Mouse (Mus musculus) midbrain, embryonic 12.5 days (tissue): Measurements from ENCODE around the gene Nat8f1. TPM values are rescaled to one million over a fixed set of nuclear protein-coding genes. Genes with fewer than 3 reads are reported as not detected.
A peak's percentile ranks its signal among the peaks of the same experiment; 100 is the strongest.
"Not testable (repeated sequence)": the region's sequence is repeated elsewhere in the genome, so short reads cannot be mapped to it uniquely, and the experiment has no call there.

Experiments
- ATAC-seq: fragments of 200-750 bp; cut with Nextera tagmentation; 2 replicates; pipeline ENCODE4 v1.8.0; 2017; ENCODE audit warnings: low read depth, moderate TSS enrichment, moderate library complexity; ENCODE audit not compliant: low FRiP score
- H3K27ac ChIP-seq: fragments of 300-500 bp; sonication (generic); replicated peaks from 2 replicates; pipeline ENCODE4 v1.5.1; 2016; ENCODE audit warnings: mild to moderate bottlenecking
- H3K27me3 ChIP-seq: fragments of 300-500 bp; sonication (generic); 2 replicates; pipeline ENCODE4 v1.6.1; 2016; ENCODE audit warnings: mild to moderate bottlenecking
- H3K36me3 ChIP-seq: fragments of 300-500 bp; sonication (generic); 2 replicates; pipeline ENCODE4 v1.6.1; 2016
- H3K4me1 ChIP-seq: fragments of 300-500 bp; sonication (generic); 2 replicates; pipeline ENCODE4 v1.6.1; 2016
- H3K4me2 ChIP-seq: fragments of 300-500 bp; sonication (generic); replicated peaks from 2 replicates; pipeline ENCODE4 v1.6.1; 2016; ENCODE audit warnings: mild to moderate bottlenecking, moderate library complexity
- H3K4me3 ChIP-seq: fragments of 300-500 bp; sonication (generic); 2 replicates; pipeline ENCODE4 v1.5.1; 2016; ENCODE audit warnings: mild to moderate bottlenecking
- H3K9ac ChIP-seq: fragments of 300-500 bp; sonication (generic); replicated peaks from 2 replicates; pipeline ENCODE4 v1.6.1; 2016; ENCODE audit warnings: mild to moderate bottlenecking, moderate library complexity
- H3K9me3 ChIP-seq: fragments of 300-500 bp; sonication (generic); 2 replicates; pipeline ENCODE4 v1.6.1; 2016; ENCODE audit warnings: mild to moderate bottlenecking
- WGBS: fragments of 180-500 bp; shearing (Covaris S2); methylation state at CpG from one replicate; pipeline ENCODE4 v1.1.7; 2016; 5-methylcytosine and 5-hydroxymethylcytosine counted together
- polyA plus RNA-seq: library from polyadenylated mRNA; unstranded; fragments of >200 nt; fragmentation: Nextera tagmentation; extraction: Ambion mirVana; gene quantifications from 2 replicates; pipeline ENCODE4 v1.2.1, GENCODE M21; 2016

Gene Nat8f1
- polyA plus RNA-seq: 8.3 and 9.5 TPM in 2 replicates

DNA sequence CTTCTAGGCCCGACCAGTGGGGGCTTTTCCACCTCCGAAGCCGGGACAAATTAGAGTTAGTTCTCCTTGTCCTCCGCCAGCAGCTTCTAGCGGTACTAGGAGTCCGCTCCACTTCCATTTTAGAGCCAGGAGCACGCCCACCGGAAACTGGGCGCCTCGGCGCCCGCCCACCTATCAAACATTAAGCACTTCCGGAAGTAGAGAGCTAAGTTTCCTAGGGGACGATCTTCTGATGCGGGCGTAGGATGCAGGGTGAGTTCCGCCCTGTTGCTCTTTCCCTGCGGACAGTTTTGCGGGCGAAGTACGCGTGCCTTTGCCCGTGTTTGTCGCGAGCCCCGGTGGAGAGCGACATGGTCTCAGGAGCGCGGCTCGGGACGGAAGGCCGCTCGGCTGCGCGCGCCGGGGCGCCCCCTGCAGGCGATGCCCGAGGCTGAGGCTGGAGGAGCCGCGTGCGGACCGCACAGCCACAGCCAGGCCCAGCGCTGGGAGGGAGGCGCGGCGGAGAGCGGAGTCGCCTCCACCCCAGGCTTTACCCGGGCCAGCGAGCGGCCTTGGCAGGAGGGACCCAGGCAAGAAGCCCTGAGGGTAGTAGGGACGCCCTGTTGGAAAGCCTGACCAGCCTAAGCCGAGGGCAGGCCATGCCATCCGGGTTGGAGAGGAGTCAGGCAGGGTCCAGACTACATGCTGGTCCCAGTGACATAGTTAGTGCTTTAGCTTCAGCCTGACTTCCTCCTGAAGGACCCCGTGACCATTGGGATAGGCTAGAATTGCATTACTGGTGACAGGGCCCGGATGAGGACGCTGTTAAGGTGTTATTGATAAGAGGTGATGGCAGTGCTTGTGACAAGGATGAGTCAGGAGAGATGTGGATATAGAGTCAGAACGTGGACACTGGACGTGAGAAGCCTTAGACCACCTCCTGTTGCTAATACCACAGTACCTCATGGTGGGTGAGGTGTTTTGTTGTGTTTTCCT, at the start of gene Nat8f1:
TSS of gene Nat8f1 (minus strand) at position 149 of the 975 bp plus-strand sequence.
- WGBS: 1% methylated on average over 57 of the region's 61 CpGs
- Histone ChIP-seq H3K4me2 (peak within 1 kb of the TSS; percentile 88), H3K27ac (peak within 1 kb of the TSS; percentile 89), H3K4me3 (peak within 1 kb of the TSS; percentile 64), H3K4me1 (peaks cover 14% of the 10 kb centered on the region), H3K9ac (peak within 1 kb of the TSS; percentile 74)
- not testable (repeated sequence) for H3K36me3 ChIP-seq, H3K9me3 ChIP-seq, H3K27me3 ChIP-seq
- ATAC-seq: peak; percentile 97

DNA sequence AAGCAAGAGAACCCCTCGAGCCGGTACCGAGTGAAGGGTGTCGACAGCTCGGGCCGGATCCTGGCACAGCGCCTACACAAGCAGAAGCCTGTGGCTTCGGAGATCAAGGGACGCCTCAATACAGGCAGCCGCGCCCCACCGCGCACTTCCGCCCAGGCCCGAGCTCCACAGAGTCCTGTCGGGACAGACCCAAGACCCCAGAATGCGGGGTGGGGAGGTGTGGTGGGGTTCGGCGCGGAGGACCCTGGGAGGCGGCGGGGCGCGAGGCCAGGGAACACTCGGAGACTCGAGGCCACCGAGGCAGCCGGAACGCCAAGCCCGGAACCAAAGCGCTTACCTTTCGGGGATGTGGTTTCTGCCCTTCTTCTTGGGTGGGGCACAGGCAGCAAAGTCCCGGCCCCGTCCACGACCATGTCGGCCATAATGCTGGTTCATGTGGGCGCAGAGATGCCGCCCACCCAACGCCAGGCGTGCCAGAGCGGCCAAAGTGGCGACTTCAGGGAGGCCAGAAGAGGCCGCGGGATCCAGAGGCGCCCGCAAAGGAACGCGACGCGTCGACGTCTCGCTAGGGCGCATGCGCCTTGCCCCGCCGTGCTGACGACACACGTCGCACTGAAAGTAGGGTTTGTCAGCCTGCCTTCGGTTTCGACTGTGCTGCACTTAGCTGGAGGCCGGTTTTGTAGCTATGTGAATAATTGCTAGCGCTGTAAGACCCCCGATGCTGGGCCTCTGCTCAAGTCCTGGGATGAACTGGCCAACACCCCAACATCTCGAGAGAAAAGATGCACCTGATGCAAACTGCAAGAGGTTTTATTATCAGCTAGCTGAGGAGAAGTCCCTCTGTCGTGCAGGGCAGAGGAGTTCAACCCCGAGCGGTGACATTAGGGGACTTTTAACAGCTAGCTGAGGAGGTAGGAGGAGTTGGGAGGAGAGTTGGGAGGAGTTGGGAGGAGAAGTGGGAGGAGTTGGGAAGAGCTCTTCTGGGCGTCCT, 45.9 kb upstream of the Nat8f1 start, which contains the start of gene Dusp11:
TSS of gene Dusp11 (minus strand) at position 567 of the 991 bp plus-strand sequence.
- peak within 1 kb of the TSS; percentile 77 for H3K4me3 ChIP-seq
- under 1% methylated on average over 70 of the region's 70 CpGs for WGBS
- peak; percentile 96 for ATAC-seq
- peak within 1 kb of the TSS; percentile 76 for H3K4me2 ChIP-seq
- no peaks in the 10 kb centered on the region for H3K27me3 ChIP-seq
- no peaks in the 10 kb centered on the region for H3K9me3 ChIP-seq
- H3K9ac ChIP-seq: peak within 1 kb of the TSS; percentile 81
- peaks cover 15% of the 10 kb centered on the region for H3K4me1 ChIP-seq
- peak within 1 kb of the TSS; percentile 93 for H3K27ac ChIP-seq
- peaks cover 17% of the 10 kb centered on the region for H3K36me3 ChIP-seq

DNA sequence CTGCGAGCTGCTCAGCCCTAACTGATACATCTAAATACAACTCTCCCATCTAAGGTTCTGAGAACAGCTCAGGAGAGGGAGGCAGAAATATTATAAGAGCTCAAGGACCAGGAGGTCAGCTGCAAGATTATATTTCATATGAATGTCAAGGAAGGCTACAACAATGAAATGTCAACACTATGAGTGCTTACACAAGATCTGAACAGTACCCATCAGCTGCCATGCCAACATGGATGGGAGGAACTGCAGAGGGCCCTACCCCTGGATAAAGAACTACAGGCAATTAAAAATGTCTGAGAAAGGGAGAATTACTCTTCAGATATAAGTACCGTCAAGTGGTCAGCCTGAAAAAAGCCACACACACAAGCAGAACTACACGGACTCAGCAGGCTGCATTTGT, 42.1 kb upstream of the Nat8f1 start:
- no peak for ATAC-seq
- H3K36me3 ChIP-seq: peaks cover 48% of the 10 kb centered on the region

GRCm38 (mm10) chr6:85948549-85948948, 33.1 kb upstream of the Nat8f1 start:
- Histone ChIP-seq H3K4me2 (no peak overlapping the region), H3K27ac (no peak overlapping the region), H3K27me3 (no peaks in the 10 kb centered on the region), H3K9me3 (no peaks in the 10 kb centered on the region), H3K4me3 (no peak overlapping the region), H3K36me3 (peaks cover 96% of the 10 kb centered on the region), H3K9ac (no peak overlapping the region), H3K4me1 (no peaks in the 10 kb centered on the region)
- WGBS: 91% methylated on average over 6 of the region's 6 CpGs
- ATAC-seq: no peak

More for the DNA sequence above, 42.1 kb upstream of the Nat8f1 start:
- peaks cover 15% of the 10 kb centered on the region for H3K4me1 ChIP-seq
- no peaks in the 10 kb centered on the region for H3K9me3 ChIP-seq
- H3K4me3 ChIP-seq: no peak overlapping the region
- H3K9ac ChIP-seq: no peak overlapping the region
- H3K27ac ChIP-seq: no peak overlapping the region
- 87% methylated on average over 3 of the region's 3 CpGs for WGBS
- no peak overlapping the region for H3K4me2 ChIP-seq
- H3K27me3 ChIP-seq: no peaks in the 10 kb centered on the region

- 94% methylated on average over 3 of the region's 3 CpGs for WGBS
- Histone ChIP-seq H3K27ac (no peak overlapping the region), H3K27me3 (no peaks in the 10 kb centered on the region), H3K4me2 (no peak overlapping the region), H3K9ac (no peak overlapping the region), H3K4me1 (no peaks in the 10 kb centered on the region), H3K9me3 (no peaks in the 10 kb centered on the region), H3K4me3 (no peak overlapping the region), H3K36me3 (peaks cover 50% of the 10 kb centered on the region)
- no peak for ATAC-seq
Observed at GRCm38 (mm10) chr6:85942469-85942868, 27.0 kb upstream of the Nat8f1 start.

DNA sequence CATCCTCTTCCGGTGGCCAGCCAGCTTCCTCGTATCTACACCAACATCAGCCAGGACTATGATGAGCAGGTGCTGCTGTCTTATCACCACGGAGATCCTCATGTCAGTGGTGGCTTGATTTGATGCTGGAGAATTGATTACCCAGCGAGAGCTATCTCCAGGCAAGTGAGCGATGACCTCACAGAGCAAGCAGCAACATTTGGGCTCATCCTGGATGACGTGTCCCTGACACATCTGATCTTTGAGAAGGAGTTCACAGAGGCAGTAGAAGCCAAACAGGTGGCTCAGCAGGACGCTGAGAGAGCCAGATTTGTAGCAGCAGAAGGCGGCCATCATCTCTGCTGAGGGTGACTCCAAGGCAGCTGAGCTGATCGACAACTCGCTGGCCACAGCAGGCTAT, 23.2 kb upstream of the Nat8f1 start:
- Histone ChIP-seq H3K36me3 (peaks cover 14% of the 10 kb centered on the region), H3K27ac (no peak overlapping the region), H3K9ac (no peak overlapping the region), H3K4me3 (no peak overlapping the region), H3K4me2 (no peak overlapping the region), H3K27me3 (no peaks in the 10 kb centered on the region; the same call in 1 of the 2 replicates), H3K9me3 (no peaks in the 10 kb centered on the region), H3K4me1 (peaks cover 2% of the 10 kb centered on the region; the same call in 1 of the 2 replicates)
- 84% methylated on average over 10 of the region's 10 CpGs for WGBS
- no peak for ATAC-seq

DNA sequence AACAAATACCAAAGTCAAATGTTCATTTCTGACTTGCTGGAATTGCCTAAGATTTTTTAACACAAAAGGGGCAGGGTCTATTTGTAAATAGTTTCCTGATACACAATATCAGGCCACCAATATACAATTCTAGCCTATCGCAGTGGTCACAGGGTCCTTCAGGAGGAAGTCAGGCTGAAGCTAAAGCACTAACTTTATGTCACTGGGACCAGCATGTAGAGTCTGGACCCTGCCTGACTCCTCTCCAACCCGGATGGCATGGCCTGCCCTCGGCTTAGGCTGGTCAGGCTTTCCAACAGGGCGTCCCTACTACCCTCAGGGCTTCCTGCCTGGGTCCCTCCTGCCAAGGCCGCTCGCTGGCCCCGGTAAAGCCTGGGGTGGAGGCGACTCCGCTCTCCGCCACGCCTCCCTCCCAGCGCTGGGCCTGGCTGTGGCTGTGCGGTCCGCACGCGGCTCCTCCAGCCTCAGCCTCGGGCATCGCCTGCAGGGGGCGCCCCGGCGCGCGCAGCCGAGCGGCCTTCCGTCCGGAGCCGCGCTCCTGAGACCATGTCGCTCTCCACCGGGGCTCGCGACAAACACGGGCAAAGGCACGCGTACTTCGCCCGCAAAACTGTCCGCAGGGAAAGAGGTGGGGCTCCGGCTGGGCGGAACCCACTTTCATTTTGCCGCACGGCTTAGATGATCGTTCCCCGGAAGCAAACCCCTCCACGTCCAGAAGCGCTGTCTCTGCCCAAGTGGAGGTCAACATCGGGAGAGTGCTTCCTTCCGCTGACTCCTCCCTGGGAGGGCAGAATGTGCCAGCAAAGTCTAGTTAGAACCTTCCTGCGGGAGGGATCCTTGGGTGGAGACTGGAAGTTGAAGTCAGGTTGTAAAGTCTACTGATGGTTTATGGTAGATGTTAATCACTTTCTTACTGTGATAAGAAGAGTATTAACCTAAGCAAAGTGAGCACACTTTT, 21.3 kb upstream of the Nat8f1 start:
- Histone ChIP-seq H3K4me3 (peak overlapping the region; percentile 49), H3K4me2 (peak overlapping the region; percentile 58), H3K9ac (peak overlapping the region; percentile 52), H3K27ac (peak overlapping the region; percentile 49; the same call in 1 of the 2 replicates)
- not testable (repeated sequence) for H3K9me3 ChIP-seq, H3K36me3 ChIP-seq, H3K4me1 ChIP-seq, H3K27me3 ChIP-seq
- WGBS: 2% methylated on average over 50 of the region's 50 CpGs
- peak; percentile 96 for ATAC-seq

- WGBS: 68% methylated on average over 3 of the region's 3 CpGs
- H3K9ac ChIP-seq: no peak overlapping the region
- H3K36me3 ChIP-seq: peaks cover under 1% of the 10 kb centered on the region; the same call in 1 of the 2 replicates
- ATAC-seq: no peak
- H3K4me3 ChIP-seq: no peak overlapping the region
- H3K27me3 ChIP-seq: no peaks in the 10 kb centered on the region; the same call in 1 of the 2 replicates
- H3K27ac ChIP-seq: no peak overlapping the region
- no peaks in the 10 kb centered on the region for H3K9me3 ChIP-seq
- H3K4me2 ChIP-seq: no peak overlapping the region
- H3K4me1 ChIP-seq: peaks cover 2% of the 10 kb centered on the region; the same call in 1 of the 2 replicates
Observed at GRCm38 (mm10) chr6:85935646-85936045, 20.2 kb upstream of the Nat8f1 start.

DNA sequence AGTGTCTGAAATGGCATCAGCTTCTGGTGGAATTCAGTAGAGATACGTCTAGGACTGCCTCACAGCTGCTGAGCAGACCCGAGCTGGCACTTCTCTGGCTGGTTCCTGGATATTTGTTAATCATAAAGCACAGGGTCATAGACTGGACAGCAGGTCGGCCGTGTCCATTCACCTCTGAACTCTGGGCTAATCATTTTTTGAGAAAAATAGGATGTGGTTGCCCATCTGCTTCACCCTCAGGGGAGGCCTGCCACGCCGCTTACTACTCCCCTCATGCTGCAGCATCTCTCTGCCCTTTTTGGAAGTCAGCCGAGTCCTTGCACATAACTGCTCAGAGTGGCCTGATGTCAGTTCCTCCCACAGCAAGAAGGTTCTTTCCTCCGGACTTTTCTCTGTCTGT, 18.6 kb upstream of the Nat8f1 start:
- Histone ChIP-seq H3K4me1 (peaks cover 2% of the 10 kb centered on the region; the same call in 1 of the 2 replicates), H3K4me3 (no peak overlapping the region), H3K27ac (no peak overlapping the region), H3K4me2 (no peak overlapping the region), H3K9me3 (no peaks in the 10 kb centered on the region), H3K9ac (no peak overlapping the region), H3K27me3 (no peaks in the 10 kb centered on the region; the same call in 1 of the 2 replicates), H3K36me3 (peaks cover 13% of the 10 kb centered on the region)
- ATAC-seq: no peak
- 83% methylated on average over 8 of the region's 8 CpGs for WGBS

DNA sequence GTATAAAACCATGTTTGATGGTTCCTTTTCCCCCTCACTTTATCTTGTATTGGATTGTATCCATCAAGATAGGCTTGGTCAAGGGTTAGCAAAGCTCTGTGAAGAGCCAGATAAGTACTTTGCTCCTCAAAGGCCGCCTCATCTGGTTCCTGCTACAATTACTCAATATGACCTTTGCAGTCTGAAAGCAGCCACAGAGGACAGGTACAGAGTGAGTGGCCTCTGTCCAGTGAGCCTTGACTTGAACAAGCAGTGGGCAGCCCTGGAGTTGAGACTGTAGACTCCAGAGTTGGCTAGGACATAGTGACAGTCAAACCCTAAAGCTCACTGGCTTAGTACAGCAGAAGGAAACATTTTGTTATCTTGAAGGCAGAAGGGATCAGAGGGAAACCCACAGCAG, 13.8 kb upstream of the Nat8f1 start:
- no peaks in the 10 kb centered on the region for H3K9me3 ChIP-seq
- WGBS: 80% methylated on average over 1 of the region's 1 CpGs
- H3K36me3 ChIP-seq: peaks cover 53% of the 10 kb centered on the region
- no peaks in the 10 kb centered on the region for H3K4me1 ChIP-seq
- no peaks in the 10 kb centered on the region for H3K27me3 ChIP-seq
- no peak overlapping the region for H3K4me2 ChIP-seq
- H3K4me3 ChIP-seq: no peak overlapping the region
- H3K27ac ChIP-seq: no peak overlapping the region
- H3K9ac ChIP-seq: no peak overlapping the region
- ATAC-seq: no peak
